Mouse (Mus musculus): ENCODE data around the gene Mrpl35.

Gene Mrpl35

GRCm38 (mm10) chr6:71804061-71804829 is 22.5 kb downstream of the Mrpl35 start:
- in situ Hi-C loops (cut with MboI; ENCODE audit: low pct_unique_long_range_greater_than_20kb in 1 of 2, low sequenced_read_pairs in 2 of 2, unreplicated experiment in 1 of 2), result loop anchor here in 1 of 2 experiments (25.0 kb wide), 2 partner anchors 492 to 642 kb away; partner anchors contain the start of genes Cd8b1 and Smyd1

GRCm38 (mm10) chr6:71803609-71804008 is 23.2 kb downstream of the Mrpl35 start:
- in situ Hi-C loops (cut with MboI; ENCODE audit: low pct_unique_long_range_greater_than_20kb in 1 of 2, low sequenced_read_pairs in 2 of 2, unreplicated experiment in 1 of 2), result loop anchor here in 1 of 2 experiments (25.0 kb wide), 2 partner anchors 491 to 641 kb away; partner anchors contain the start of genes Cd8b1 and Smyd1

- in situ Hi-C loops (cut with MboI; ENCODE audit: low pct_unique_long_range_greater_than_20kb in 1 of 2, low sequenced_read_pairs in 2 of 2, unreplicated experiment in 1 of 2), result loop anchor here in 1 of 2 experiments (25.0 kb wide), 2 partner anchors 489 to 639 kb away; partner anchors contain the start of genes Cd8b1 and Smyd1
These were observed 25.1 kb downstream of the Mrpl35 start for GRCm38 (mm10) chr6:71801714-71802094.

GRCm38 (mm10) chr6:71801011-71801713 is 25.6 kb downstream of the Mrpl35 start:
- in situ Hi-C loops (cut with MboI; ENCODE audit: low pct_unique_long_range_greater_than_20kb in 1 of 2, low sequenced_read_pairs in 2 of 2, unreplicated experiment in 1 of 2), result loop anchor here in 1 of 2 experiments (25.0 kb wide), 2 partner anchors 489 to 639 kb away; partner anchors contain the start of genes Cd8b1 and Smyd1

- in situ Hi-C loops (cut with MboI; ENCODE audit: low pct_unique_long_range_greater_than_20kb in 1 of 2, low sequenced_read_pairs in 2 of 2, unreplicated experiment in 1 of 2), result loop anchor here in 1 of 2 experiments (25.0 kb wide), 1 partner anchor 637 kb away; no protein-coding TSS in a partner anchor
These were observed 27.4 kb downstream of the Mrpl35 start for GRCm38 (mm10) chr6:71799391-71799790.

GRCm38 (mm10) chr6:71791771-71792170 is 35.0 kb downstream of the Mrpl35 start:
- in situ Hi-C loops (cut with MboI; ENCODE audit: low pct_unique_long_range_greater_than_20kb in 1 of 2, low sequenced_read_pairs in 2 of 2, unreplicated experiment in 1 of 2), result loop anchor here in 1 of 2 experiments (25.0 kb wide), 1 partner anchor 629 kb away; no protein-coding TSS in a partner anchor

- in situ Hi-C loops (cut with MboI; ENCODE audit: low pct_unique_long_range_greater_than_20kb in 1 of 2, low sequenced_read_pairs in 2 of 2, unreplicated experiment in 1 of 2), result loop anchor here in 1 of 2 experiments (25.0 kb wide), 1 partner anchor 626 kb away; no protein-coding TSS in a partner anchor
These were observed 38.4 kb downstream of the Mrpl35 start for GRCm38 (mm10) chr6:71788348-71788747.

- in situ Hi-C loops (cut with MboI; ENCODE audit: low pct_unique_long_range_greater_than_20kb in 1 of 2, low sequenced_read_pairs in 2 of 2, unreplicated experiment in 1 of 2), result loop anchor here in 1 of 2 experiments (25.0 kb wide), 1 partner anchor 621 kb away; no protein-coding TSS in a partner anchor
These were observed 43.6 kb downstream of the Mrpl35 start for GRCm38 (mm10) chr6:71783165-71783564.

GRCm38 (mm10) chr6:71780431-71780830 is 46.3 kb downstream of the Mrpl35 start:
- in situ Hi-C loops (cut with MboI; ENCODE audit: low pct_unique_long_range_greater_than_20kb in 1 of 2, low sequenced_read_pairs in 2 of 2, unreplicated experiment in 1 of 2), result loop anchor here in 1 of 2 experiments (25.0 kb wide), 1 partner anchor 618 kb away; no protein-coding TSS in a partner anchor

GRCm38 (mm10) chr6:71779831-71780230 is 46.9 kb downstream of the Mrpl35 start:
- in situ Hi-C loops (cut with MboI; ENCODE audit: low pct_unique_long_range_greater_than_20kb in 1 of 2, low sequenced_read_pairs in 2 of 2, unreplicated experiment in 1 of 2), result loop anchor here in 1 of 2 experiments (25.0 kb wide), 1 partner anchor 618 kb away; no protein-coding TSS in a partner anchor

- in situ Hi-C loops (cut with MboI; ENCODE audit: low pct_unique_long_range_greater_than_20kb in 1 of 2, low sequenced_read_pairs in 2 of 2, unreplicated experiment in 1 of 2), result loop anchor here in 1 of 2 experiments (25.0 kb wide), 1 partner anchor 616 kb away; no protein-coding TSS in a partner anchor
These were observed 48.8 kb downstream of the Mrpl35 start for GRCm38 (mm10) chr6:71778016-71778415.

GRCm38 (mm10) chr6:71772636-71773208 is 54.0 kb downstream of the Mrpl35 start:
- in situ Hi-C loops (cut with MboI; ENCODE audit: low pct_unique_long_range_greater_than_20kb in 1 of 2, low sequenced_read_pairs in 2 of 2, unreplicated experiment in 1 of 2), result no loop called here

GRCm38 (mm10) chr6:71772156-71772555 is 54.6 kb downstream of the Mrpl35 start:
- in situ Hi-C loops (cut with MboI; ENCODE audit: low pct_unique_long_range_greater_than_20kb in 1 of 2, low sequenced_read_pairs in 2 of 2, unreplicated experiment in 1 of 2), result no loop called here

GRCm38 (mm10) chr6:71771282-71771681 is 55.5 kb downstream of the Mrpl35 start:
- in situ Hi-C loops (cut with MboI; ENCODE audit: low pct_unique_long_range_greater_than_20kb in 1 of 2, low sequenced_read_pairs in 2 of 2, unreplicated experiment in 1 of 2), result no loop called here

- in situ Hi-C loops (cut with MboI; ENCODE audit: low pct_unique_long_range_greater_than_20kb in 1 of 2, low sequenced_read_pairs in 2 of 2, unreplicated experiment in 1 of 2), result no loop called here
These were observed 55.9 kb downstream of the Mrpl35 start for GRCm38 (mm10) chr6:71770856-71771255.

GRCm38 (mm10) chr6:71769901-71770690 is 56.7 kb downstream of the Mrpl35 start:
- in situ Hi-C loops (cut with MboI; ENCODE audit: low pct_unique_long_range_greater_than_20kb in 1 of 2, low sequenced_read_pairs in 2 of 2, unreplicated experiment in 1 of 2), result no loop called here

GRCm38 (mm10) chr6:71767761-71768160 is 59.0 kb downstream of the Mrpl35 start:
- in situ Hi-C loops (cut with MboI; ENCODE audit: low pct_unique_long_range_greater_than_20kb in 1 of 2, low sequenced_read_pairs in 2 of 2, unreplicated experiment in 1 of 2), result no loop called here
